Mouse (Mus musculus): ENCODE data around the gene Corin.

DNA sequence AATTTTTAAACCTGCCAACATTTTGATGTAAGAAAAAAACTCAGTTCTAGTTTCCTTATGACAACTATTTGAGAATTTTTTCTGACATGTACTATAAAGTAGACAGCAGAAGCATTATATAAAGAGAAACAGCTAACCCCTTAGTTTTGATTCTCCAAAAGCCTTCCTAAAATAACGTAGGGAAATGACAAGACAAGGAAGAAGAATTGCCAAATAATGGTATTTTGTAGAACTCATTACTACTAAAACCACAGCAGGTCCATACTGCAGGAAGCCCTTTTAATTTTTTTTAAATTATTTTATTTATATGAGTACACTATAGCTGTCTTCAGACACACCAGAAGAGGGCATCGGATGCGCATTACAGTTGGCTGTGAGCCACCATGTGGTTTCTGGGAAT lies 46.9 kb upstream of the Corin start:
- TF ChIP-seq CTCF (IDR thresholded peaks at IDR 0.05; ENCODE audit: low read depth) (no peak), EP300 (IDR thresholded peaks at IDR 0.05; ENCODE audit: low read depth) (no peak)

Measured in heart, postnatal 0 days (tissue).